Mouse (Mus musculus) heart, postnatal 0 days (tissue): ENCODE results near the gene Cela3b.

Source experiments
- CTCF ChIP-seq: IDR thresholded peaks from 2 replicates; pipeline ENCODE4 v1.5.1; 2016; ENCODE audit warnings: antibody characterized with exemption, control low read depth, low read depth
- EP300 ChIP-seq: IDR thresholded peaks from 2 replicates; pipeline ENCODE4 v1.6.1; 2016; ENCODE audit warnings: antibody characterized with exemption, low read depth

GRCm38 (mm10) chr4:137445881-137446280 lies 15.5 kb upstream of the Cela3b start:
- no peak for TF ChIP-seq CTCF
- TF ChIP-seq EP300, result no peak
